Mouse (Mus musculus) retina, adult 2 months (tissue): Measurements from ENCODE around the gene Fli1.

Experiments used
- DNase-seq: peaks from one replicate; pipeline ENCODE4 v3.0.0-alpha.2; 2012; ENCODE audit warnings: low read depth, low spot score

Fli1 gene

DNA sequence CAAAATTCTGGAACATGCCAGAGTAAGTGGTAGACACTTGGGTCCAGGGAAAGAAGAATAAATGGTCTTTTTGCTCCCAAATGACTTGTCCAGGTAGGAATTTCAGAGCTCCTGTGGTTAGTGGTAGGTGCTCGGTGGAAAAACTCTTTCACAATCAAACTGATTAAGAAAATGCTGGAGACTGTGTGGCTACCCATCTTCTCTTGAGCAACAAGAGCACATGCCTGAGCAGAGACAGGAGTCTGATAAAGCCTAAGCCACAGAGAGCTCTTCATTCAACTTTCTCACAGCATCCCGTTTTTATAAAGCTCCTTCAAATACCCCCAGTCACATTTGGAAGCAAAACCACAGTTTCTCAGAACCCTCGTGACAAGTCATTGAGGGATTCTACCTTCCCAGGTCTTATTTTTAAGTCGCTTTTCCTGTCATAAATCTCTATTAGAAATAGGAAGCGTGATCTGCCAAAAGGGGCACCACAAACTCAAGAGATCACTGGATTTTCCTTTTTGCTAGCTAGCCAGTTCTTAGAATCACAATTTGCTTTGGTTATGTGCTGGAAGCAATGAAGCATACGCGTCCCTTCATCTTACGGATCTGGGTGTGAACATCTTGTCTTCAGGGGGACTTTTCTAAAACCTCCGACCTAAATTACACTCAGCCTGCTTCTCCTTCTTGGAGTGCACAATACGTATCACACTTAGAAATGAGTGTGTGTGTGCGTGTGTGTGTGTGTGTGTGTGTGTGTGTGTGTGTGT, 40.2 kb downstream of the Fli1 start:
- no peak for DNase-seq

DNA sequence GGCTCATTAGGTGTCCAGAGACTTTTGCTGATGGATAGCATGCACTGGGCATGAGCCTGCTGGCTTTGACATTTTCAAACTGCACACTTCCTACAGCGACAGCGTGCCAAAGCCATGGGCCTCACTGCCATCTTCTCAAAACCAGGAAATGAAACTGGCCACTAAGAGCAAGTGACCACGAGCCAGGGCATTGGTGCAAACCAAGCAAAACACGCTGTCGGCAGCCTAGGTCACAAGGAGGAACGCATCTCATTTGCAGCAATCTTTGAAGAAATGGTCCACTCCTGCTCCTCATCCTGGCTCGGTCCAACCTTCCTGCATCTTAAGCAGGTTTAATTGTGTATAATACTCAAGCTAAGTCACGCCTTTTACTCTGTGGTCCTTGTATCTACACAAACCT, 41.8 kb downstream of the Fli1 start:
- DNase-seq, result no peak

DNA sequence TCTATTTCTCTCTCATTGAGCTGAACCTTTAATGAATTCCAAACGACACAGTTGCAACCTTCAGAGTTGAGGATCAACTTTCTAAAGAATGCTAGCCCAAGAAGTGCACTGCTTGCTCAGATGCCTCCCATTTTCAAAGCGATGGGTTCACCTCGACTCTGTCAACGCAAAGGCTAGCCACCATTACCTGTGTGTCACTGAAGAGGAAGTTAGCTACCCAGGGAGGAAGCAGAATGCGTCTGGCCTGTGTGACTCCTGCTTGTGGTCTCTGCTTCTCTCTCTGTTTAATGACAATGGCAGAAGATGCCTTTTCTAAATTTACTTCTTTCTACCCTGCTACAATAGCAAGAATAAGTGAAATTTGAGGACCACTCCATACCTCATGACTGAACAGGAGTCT, 42.6 kb downstream of the Fli1 start:
- DNase-seq, result no peak

DNA sequence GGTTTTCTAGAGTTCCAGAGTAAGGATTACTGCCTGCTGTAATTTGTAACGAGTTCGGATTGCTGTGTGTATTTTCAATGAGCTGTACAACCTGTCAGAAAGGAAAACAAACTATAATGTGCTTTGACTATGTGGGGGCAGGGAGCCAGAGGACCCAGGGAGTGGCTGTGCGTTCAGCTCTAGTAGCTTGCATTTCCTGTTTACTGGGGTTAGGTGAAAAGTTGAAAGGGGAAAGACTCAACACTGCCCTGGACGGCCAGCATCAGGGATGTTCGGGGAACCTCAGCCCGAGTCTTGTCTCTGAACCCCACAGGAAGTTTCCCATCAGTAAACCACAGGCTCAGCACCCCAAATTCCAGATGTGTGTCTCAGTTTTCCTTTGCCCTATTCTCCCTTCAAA, 43.2 kb downstream of the Fli1 start:
- no peak for DNase-seq

DNA sequence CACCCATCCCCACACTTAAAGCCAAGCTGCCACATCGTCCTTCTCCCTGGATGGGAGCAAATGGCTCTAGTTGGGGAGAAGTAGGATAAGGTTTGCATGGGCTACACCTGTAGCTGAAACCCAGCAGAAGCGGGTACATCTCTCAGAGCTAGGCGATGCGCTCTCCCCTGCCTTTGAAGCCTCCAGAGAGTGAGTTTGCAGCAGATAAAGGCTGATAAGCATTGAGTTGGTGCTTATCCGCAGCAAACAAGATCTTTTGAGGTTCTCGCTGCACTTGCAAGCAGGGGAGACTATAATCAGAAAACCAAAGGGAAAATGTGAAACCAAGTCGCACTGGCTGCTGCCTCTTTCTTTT, 47.0 kb downstream of the Fli1 start:
- no peak for DNase-seq

DNA sequence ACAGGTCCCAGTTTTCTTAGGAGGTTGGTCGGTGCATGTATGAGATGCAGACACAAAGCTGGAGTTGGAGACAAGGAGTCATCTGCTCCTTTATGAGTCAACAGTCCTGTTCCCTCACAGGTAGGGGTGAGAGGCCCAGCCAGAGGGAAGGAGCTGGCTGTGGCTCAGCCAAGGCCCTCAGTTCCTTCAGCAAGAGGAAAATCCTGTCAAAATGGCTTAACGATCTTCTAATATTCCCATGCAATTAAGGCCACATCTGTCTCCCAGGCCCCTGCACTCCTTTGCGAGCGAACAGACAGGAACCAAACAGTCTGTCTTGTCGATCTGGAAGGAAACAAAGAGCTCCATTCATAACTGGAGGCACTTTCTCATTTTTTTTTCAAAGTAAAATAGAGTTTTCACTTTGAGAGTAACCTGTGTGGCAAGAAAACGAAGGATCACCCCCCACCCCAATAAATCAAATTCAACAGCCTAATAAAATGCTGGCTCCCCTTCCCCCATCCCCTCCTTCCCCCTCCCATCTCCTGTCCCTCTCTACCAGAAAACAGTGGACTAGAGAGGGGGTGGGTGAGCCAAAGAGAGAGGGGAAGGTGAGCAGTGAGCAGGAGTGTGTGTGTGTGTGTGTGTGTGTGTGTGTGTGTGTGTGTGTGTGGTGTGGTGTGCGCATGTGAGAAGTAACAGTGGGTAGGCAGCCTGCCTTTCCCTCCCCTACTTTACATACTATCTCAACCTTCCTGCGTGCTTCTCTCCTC, 47.6 kb downstream of the Fli1 start:
- no peak for DNase-seq

DNA sequence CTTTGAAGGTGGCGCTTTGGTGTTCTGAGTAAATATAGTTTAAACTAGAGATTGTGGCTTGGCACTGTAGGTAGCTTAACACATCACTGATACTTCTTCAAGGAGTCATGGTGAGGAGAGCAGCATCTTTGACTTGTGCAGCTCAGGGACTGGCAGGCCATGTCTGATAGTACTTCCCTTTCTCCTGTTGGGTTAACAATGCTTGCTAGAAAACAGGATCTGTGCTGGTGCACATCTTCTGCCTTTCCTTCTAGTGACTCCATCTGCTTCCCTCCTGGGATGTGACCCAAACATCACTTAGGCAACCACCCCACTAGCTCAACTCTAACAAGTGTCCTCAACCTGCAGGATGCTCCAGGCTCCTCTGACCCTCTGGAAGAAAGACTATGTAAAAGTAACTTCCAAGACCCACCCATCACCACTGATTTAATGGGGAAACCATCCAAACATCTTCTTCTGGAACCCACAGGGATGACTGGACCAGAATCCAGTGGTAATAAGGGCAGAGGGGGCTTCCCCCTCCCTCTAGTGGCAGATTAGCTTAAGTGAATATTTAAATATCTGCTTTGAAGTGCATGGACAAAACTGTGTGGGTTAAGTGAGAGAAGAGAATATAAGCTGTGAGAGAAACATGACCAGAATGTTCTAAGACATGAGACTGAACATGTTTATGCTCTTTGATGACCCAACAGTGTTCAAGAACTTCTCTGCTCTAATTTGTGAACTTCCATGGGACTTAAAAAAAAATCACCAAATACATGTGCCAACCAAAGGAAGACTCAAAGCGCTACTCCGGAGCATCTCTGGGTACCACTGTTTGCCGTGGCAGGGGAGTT, 48.9 kb downstream of the Fli1 start:
- DNase-seq, result no peak

DNA sequence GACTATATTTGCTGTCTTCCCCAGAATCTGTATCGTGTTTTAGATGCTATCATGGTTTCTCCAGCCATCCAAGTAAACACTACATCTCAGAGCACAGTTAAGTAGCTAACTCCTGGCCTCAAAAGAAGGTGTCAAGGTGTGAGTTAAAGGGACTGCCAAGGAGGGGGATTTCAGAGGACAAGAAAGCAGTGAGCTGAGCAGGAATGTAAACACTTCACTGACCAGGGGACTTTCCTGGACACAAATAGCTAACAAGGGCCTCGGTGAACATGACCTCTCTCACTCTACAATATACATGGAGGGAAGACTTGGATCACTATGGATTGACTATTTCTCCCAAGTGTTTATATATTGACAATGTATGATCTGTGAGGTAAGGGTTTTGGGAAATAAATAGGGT, 49.9 kb downstream of the Fli1 start:
- no peak for DNase-seq

DNA sequence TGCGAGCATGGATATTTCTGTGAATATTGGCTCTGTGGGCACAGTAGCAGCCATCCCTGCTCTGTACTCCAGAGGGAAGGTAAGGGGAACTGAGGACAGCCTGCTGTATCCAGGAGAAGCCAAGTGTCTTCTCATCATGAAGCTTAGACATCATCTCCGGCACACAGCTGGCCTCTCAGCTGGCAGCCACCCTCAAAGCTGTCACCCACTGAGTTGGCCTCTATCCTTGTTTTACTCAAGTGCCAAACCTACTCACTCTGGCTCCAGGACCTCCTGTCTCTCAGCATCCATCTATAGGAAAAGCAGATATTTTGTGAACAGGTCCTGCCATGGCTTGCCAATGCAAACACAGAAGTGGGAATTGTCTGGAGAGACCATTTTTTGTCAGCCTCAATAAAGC, 51.2 kb downstream of the Fli1 start:
- DNase-seq, result no peak

DNA sequence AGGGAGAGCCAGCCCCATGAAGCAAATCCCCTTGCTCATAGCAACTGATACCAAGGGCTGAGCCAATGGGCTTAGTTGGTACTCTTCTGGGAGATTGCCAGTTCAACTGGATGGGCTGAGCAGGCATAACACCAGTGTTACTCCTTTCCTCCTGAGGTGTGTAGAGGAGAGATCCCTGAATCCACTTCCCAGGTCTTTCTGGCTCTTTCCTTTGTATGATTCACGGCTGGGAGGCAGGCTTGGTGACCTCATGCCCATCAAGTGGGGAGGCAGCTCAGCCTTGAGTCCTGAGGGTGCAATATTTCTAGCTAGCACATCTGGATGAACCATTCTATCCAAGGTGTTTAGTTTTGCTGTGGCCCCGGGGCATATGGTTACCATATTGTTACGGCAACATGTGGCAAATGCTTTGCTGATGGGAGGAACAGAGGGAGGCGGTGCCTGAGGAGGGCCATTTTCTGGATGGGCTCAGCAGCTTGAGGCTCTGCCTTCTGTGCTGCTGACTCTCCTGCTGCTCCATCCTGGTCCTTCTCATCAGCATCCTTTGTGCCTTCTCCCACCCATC, 52.8 kb downstream of the Fli1 start:
- no peak for DNase-seq

DNA sequence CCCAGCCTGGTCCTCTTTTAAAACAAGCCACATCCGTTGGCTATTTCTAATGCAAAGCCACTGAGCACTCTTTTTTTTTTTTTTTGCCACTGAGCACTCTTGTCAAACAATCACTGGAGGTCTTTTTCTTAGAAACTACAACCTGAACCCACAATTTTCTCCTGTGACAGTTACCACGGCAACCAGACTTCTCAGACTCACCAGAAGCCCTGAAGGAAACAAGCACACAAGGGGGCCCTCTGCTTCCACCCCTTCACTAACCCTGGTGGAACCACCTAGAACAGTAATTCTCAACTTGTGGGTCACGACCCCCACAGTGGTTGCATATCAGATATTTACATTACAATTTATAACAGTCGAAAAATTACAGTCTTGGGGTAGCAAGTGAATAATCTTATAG, 53.3 kb downstream of the Fli1 start:
- DNase-seq, result no peak

DNA sequence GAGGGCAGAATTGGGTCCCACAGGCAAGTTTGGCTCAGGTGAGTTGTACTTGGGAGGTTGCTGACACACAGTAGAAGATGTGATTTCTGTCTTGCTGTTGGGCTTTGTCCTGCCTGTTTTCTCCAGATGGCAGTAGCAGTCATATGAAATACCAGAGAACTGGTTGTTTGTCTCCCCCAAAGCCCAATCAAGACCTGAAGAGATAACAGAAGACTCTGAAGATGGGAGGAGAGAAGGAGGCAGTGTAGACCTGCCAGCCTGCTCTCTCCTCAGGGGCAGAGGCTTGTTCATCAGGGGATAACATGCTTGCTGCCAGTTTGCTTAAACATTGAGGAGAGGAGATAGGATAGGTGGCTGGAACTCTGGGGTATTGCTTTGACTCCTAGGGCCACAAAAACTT, 54.0 kb downstream of the Fli1 start:
- DNase-seq, result no peak

DNA sequence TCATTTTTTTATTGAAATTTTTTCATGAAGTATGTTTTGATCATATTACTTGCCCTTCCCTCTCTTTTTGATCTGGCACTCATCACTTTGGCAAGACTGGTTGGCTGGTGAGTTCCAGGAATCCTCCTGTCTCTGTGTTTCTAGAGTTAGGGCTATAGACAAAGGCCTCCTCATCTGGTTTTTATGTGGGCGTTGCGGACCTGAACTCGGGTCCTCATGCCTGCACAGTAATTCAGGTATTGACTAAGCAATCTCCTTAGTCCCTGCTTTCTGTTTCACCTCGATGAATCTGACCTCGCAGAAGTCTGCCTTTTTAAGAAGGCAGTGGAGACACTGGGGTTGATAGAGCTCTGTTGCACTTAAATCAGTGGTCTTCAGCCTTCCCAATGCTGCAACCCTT, 54.8 kb downstream of the Fli1 start:
- no peak for DNase-seq

DNA sequence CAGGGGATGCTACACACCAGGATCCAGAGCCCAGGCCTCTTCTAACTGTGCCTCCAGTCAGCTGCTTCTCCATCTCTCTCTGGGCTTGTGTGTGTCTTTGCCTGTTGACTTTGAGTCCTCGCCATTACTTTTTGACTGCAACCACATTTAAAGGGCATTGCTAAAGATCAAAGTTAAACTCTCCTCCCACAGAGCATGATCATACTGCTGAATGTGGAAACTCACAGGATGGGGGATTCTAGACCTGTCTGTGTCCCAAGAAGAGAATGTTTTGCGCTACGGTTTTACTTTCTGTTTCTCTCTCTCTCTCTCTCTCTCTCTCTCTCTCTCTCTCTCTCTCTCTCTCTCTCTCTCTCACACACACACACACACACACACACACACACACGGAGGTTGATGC, 55.3 kb downstream of the Fli1 start:
- no peak for DNase-seq

DNA sequence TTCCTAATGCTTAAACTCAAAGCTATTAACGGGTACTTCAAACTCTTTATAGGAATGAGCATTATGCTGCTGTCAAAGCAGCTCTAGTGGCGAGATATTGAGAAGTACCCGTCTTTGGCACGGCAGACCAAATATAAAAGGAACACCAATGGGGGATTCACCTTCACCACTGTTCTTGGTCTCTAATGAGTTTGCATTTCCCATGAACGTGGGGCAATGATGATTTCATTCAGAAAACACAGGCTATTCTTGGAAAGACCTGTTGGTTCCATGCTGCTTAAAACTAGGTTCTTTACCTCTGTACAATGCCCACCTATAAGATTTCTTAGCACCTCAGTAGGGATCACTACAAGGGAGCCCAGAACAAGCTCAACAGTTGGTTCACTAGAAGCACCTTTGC, 62.2 kb downstream of the Fli1 start:
- DNase-seq, result no peak

DNA sequence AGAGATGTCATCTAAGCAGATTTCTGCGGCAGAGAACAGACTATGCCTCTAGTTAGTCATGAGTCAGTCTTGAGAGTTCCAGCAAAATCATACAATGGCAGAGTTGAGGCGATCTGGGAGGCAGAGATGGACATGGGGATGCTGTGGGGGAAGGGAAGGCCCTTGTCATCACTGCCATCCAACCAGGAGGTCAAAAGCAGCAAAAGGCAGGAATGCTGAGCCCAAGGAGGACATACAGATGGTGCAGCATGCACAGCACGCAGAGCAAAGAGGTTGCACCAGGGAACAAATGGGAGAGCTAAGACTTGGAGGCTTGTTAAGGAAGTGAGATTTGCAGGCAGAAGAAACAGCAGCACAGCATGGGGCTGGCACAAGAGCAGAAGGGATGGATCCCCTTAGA, 63.9 kb downstream of the Fli1 start:
- no peak for DNase-seq

DNA sequence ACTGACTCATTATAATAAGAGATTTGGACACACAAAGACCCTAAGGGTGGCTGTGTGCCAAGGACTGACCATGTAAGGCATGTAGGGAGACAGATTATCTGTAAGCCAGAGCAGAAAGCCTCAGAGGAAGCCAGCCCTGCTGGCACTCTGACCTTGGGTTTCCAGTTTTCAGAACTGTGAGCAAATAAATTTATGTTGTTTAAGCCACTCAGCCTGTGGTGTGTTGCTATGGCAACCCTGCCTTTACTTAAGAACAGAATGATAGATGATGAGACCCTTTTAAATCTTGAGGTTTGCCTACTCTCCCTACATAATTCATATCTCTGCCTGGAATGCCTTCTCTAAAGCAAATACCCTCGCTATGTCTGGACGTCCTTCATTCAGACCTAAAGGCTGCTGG, 64.6 kb downstream of the Fli1 start:
- no peak for DNase-seq

DNA sequence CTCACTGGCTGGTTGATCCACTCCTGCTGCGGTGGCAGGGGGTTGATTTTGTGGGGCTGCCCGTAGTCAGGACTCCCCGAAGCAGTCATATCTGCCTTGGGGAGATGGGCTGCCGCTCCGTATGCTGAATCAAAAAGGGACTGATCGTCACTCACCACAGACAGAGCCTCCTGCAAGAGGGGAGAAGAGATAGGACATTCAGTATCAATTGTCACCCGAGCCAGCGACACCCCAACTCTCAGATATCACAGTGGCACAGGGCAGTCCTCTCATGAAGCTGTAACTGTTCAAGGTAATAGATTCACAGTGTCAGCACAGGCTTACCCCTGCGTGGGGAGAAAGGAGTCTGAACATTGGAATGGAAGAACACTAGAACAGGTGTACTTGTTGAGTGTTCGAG, 66.1 kb downstream of the Fli1 start:
- no peak for DNase-seq

DNA sequence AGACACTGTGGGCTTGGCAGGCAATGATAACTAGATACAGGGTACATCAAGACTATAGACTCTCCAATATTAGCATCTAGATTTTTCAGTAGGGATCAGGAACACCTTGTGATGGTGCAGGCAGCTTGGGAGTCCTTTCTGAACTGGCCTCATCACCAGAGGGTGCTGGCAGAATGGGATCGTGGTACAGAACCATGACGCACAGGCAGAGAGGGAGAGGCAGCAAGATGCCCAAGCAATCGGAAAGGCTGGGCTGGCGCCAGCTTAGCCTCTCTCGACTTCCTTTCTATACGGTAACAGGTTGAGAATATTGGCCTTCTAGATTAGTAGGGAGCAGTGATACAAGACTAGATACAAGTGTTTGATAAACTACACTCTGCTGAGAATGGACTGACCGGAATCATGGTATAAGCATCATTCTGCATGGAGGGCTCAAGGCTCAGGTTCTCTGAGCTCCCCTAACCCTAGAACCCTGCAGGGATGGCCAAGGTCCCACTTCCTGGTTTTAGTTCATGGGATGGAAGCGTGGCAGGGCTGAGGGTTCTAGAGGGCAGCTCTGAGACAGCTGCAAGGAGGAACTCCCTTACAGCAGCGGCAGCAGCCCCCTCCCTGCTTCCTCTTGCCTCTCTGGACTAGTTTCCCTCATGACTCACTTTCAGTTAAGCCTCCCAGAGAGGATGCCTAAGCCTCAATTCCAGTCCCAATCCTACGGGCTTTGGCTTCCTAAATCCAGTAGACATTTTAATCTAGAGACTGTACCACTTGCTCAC, 67.9 kb downstream of the Fli1 start:
- DNase-seq, result no peak

DNA sequence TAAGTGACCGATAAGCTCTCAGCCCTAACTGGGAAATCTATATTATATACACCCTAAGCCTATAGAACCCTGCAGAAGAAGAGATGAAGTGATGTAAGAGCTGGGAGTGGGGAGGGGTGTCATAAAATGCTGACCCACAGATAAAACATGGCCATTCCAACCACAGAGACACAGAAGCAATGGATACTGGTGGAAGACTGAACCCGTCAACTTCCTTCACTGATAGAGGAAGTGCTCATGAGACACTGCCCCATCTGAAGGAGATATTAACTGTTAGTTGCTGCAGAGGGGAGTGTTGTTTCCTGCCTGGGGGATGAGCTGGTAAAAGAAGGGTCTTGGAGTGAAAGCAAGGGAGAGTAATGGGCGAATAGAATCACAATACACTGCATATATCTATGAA, 70.3 kb downstream of the Fli1 start:
- no peak for DNase-seq

DNA sequence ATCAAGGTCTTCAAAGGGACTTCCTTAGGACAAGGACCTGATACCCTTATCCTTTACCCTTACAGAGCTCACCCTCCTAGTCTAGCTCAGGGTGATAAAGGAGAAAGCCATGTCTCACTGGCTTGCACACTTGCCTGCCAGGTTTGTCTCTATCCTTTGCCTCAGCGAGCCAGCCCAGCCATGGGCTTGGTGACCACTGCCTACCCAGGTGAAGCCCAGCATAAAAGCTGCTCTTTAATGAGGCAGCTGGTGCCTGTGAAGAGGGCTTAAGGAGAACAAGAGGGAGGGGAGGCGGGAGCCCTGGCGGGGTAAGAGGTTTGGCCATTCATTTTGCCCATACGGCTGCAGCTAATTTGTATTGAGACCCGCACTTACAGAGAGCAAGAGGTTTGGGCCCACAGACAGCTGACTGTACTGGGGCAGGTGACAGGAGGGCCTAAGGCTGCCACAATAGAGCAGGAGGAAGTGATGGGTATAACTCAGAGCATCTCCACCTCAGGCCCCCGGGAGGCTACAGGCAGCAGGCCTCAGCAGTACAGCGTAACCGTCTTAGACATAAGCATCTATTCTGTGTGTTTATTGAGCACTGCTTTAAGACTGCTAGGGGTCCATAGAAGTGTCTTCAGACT, 73.4 kb downstream of the Fli1 start:
- DNase-seq, result no peak
